In genomic region chr5:33536261-33536660, GRCm38 (mm10) we compare ENCODE assay signal across 22 mouse cellular contexts.
DNase-seq lines count a peak whose midpoint lies in the region; TF ChIP-seq lines count a peak whose summit lies in the region.
"Had no signal": no experiment of that assay in that cellular context is flagged by ENCODE, and none has a peak within 500 bp of the region (broad histone marks: within the 10 kb centered on the region; RNA-seq: fewer than 3 reads in every experiment).

No protein-coding gene starts in this region.

- DNase-seq in ES-E14 (ENCODE audit: low read depth, low spot score), result no peak
- DNase-seq in ZHBTc4 (ENCODE audit: low read depth, low spot score), result peak; percentile 70
- no peak for DNase-seq in kidney, adult 18-20 months
- DNase-seq in B cell, adult 2 months, result no peak
- DNase-seq in kidney, adult 11 months, result no peak
- DNase-seq: adrenal gland, adult 2 months; adrenal gland, postnatal 10 days; adrenal gland, postnatal 25 days; cerebellum, adult 11 months; cerebellum, adult 18-20 months; cerebellum, adult 8-10 months; cerebellum, adult 9-11 months; cerebellum, postnatal 14 days; cerebellum, postnatal 36 days; embryo, embryonic 11 days had no signal

- no peak for TF ChIP-seq POLR2A in ES-Bruce4 (IDR thresholded peaks at IDR 0.05; ENCODE audit: insufficient read depth, low read length)

- in situ Hi-C loops in ES-E14 (cut with MboI; ENCODE audit: low sequenced_read_pairs in 2 of 2, unreplicated experiment in 2 of 2), result no loop called here

- H3K36me3 ChIP-seq in ES-Bruce4 (ENCODE audit: control insufficient read depth, insufficient read depth, low read length, poor library complexity, severe bottlenecking) (no peaks in the 10 kb centered on the region), ES-E14 (ENCODE audit: control insufficient read depth, insufficient read depth, low read length, poor library complexity, severe bottlenecking) (0 out of 2 replicates have a peak, but pooled peaks cover 2% of the 10 kb centered on the region)
- H3K36me3 ChIP-seq: embryonic facial prominence, embryonic 13.5 days; embryonic facial prominence, embryonic 15.5 days; forebrain, embryonic 10.5 days; forebrain, embryonic 12.5 days; G1E had no signal

- peaks cover 15% of the 10 kb centered on the region for H3K4me1 ChIP-seq in ES-Bruce4 (ENCODE audit: control insufficient read depth, insufficient read depth, low read length)
- peaks cover 4 to 41% of the 10 kb centered on the region in 2 experiments for H3K4me1 ChIP-seq in ES-E14 (ENCODE audit: control insufficient read depth in 2 of 2, insufficient read depth in 2 of 2, low read length in 2 of 2, poor library complexity in 1 of 2)

- H3K27ac ChIP-seq in ES-Bruce4 (ENCODE audit: insufficient read depth, low read length), result peak overlapping the region; percentile 94
- peak overlapping the region; percentile 96 for H3K27ac ChIP-seq in ES-E14 (ENCODE audit: insufficient read depth, low read depth, low read length, poor library complexity, severe bottlenecking)
- H3K27ac ChIP-seq: embryonic facial prominence, embryonic 13.5 days; embryonic facial prominence, embryonic 15.5 days; forebrain, embryonic 10.5 days; forebrain, embryonic 12.5 days had no signal

- H3K9me3 ChIP-seq in ES-Bruce4 (replicated peaks; ENCODE audit: control insufficient read depth, insufficient read depth, low read length, poor library complexity, severe bottlenecking) (no peaks in the 10 kb centered on the region), ES-E14 (ENCODE audit: control insufficient read depth, insufficient read depth, low read depth, low read length) (no peaks in the 10 kb centered on the region)
- H3K9me3 ChIP-seq: embryonic facial prominence, embryonic 13.5 days; embryonic facial prominence, embryonic 15.5 days; forebrain, embryonic 10.5 days; forebrain, embryonic 12.5 days; G1E had no signal

- H3K27me3 ChIP-seq in ES-Bruce4 (ENCODE audit: control insufficient read depth, insufficient read depth, low read length, poor library complexity, severe bottlenecking), result no peaks in the 10 kb centered on the region

- no peak for TF ChIP-seq CTCF in ES-Bruce4 (IDR thresholded peaks at IDR 0.05; ENCODE audit: low read depth, low read length)

- 0 out of 2 replicates have a peak, but pooled peaks have one; percentile 13 for TF ChIP-seq EP300 in ES-Bruce4 (IDR thresholded peaks at IDR 0.05; ENCODE audit: insufficient read depth, low read depth, low read length)

- H3K4me3 ChIP-seq in ES-Bruce4 (ENCODE audit: low read depth, low read length), result peak overlapping the region; percentile 24
- peak overlapping the region; percentile 3 to 45 for H3K4me3 ChIP-seq in ES-E14 (ENCODE audit: insufficient read depth in 1 of 2, low read depth in 1 of 2, low read length in 2 of 2, poor library complexity in 1 of 2, severe bottlenecking in 1 of 2)
- H3K4me3 ChIP-seq: embryonic facial prominence, embryonic 13.5 days; embryonic facial prominence, embryonic 15.5 days; erythroblast, embryonic 14.5 days; forebrain, embryonic 10.5 days; forebrain, embryonic 12.5 days had no signal

- no peak overlapping the region for H3K9ac ChIP-seq in ES-Bruce4 (ENCODE audit: low read depth, poor library complexity, severe bottlenecking)
- peak overlapping the region; percentile 56 for H3K9ac ChIP-seq in ES-E14 (ENCODE audit: insufficient read depth, low read depth, low read length, poor library complexity, severe bottlenecking)
- H3K9ac ChIP-seq: embryonic facial prominence, embryonic 13.5 days; embryonic facial prominence, embryonic 15.5 days; forebrain, embryonic 12.5 days had no signal

TF ChIP-seq in ES-E14, 5 proteins besides CTCF, POLR2A, EP300 and RAD21:
- TF ChIP-seq HCFC1 (IDR thresholded peaks at IDR 0.05; ENCODE audit: borderline replicate concordance, insufficient read depth, low read length), result 0 out of 2 replicates have a peak, but pooled peaks have one; percentile 3
- TF ChIP-seq ZNF384 (IDR thresholded peaks at IDR 0.05; ENCODE audit: low read depth, low read length), result no peak
TF ChIP-seq in ES-E14: peak in this region for 1.
